Mouse (Mus musculus) ES-E14 (cell line): ENCODE measurements around the gene Vpreb2.

ENCODE experiments used
- CHD2 ChIP-seq: IDR thresholded peaks from 2 replicates; pipeline ENCODE4 v1.6.1; 2014; ENCODE audit warnings: mild to moderate bottlenecking, low read depth, low read length, inconsistent platforms
- HCFC1 ChIP-seq: IDR thresholded peaks from 2 replicates; pipeline ENCODE4 v1.6.1; 2012; ENCODE audit warnings: low read length, inconsistent platforms, borderline replicate concordance; ENCODE audit not compliant: insufficient read depth
- MAFK ChIP-seq: IDR thresholded peaks from 2 replicates; pipeline ENCODE4 v1.6.1; 2014; ENCODE audit warnings: mild to moderate bottlenecking, low read depth, low read length, inconsistent platforms; ENCODE audit not compliant: insufficient read depth
- ZC3H11A ChIP-seq: IDR thresholded peaks from 2 replicates; pipeline ENCODE4 v1.6.1; 2012; ENCODE audit warnings: low read depth, mild to moderate bottlenecking, inconsistent platforms, low read length, borderline replicate concordance
- ZNF384 ChIP-seq: IDR thresholded peaks from 2 replicates; pipeline ENCODE4 v1.6.1; 2012; ENCODE audit warnings: low read depth, low read length, inconsistent platforms

GRCm38 (mm10) chr16:18022780-18023557, 42.7 kb downstream of the Vpreb2 start:
- TF ChIP-seq ZC3H11A (no peak), CHD2 (no peak), ZNF384 (no peak), MAFK (no peak), HCFC1 (no peak)
